Mouse (Mus musculus) layer of hippocampus, adult 9-10 months (tissue): ENCODE measurements around the gene 1700001O22Rik.
A peak's percentile ranks its signal among the peaks of the same experiment; 100 is the strongest.

ENCODE experiments used
- DNase-seq: peaks from one replicate; pipeline ENCODE4 v3.0.0; 2022; ENCODE audit warnings: low spot score

Gene 1700001O22Rik

GRCm38 (mm10) chr2:30778235-30778634 lies 25.2 kb downstream of the 1700001O22Rik start:
- DNase-seq, result no peak

- no peak for DNase-seq
Observed at GRCm38 (mm10) chr2:30777266-30777665, 26.2 kb downstream of the 1700001O22Rik start.

GRCm38 (mm10) chr2:30775955-30776354 lies 27.5 kb downstream of the 1700001O22Rik start:
- DNase-seq, result no peak

GRCm38 (mm10) chr2:30773313-30774005 lies 30.0 kb downstream of the 1700001O22Rik start:
- DNase-seq, result no peak

- DNase-seq, result no peak
Observed at GRCm38 (mm10) chr2:30772581-30773312, 30.7 kb downstream of the 1700001O22Rik start.

GRCm38 (mm10) chr2:30771806-30772460 lies 31.5 kb downstream of the 1700001O22Rik start:
- DNase-seq, result peak; percentile 70

- DNase-seq, result no peak
Observed at GRCm38 (mm10) chr2:30771368-30771805, 32.1 kb downstream of the 1700001O22Rik start.

- DNase-seq, result no peak
Observed at GRCm38 (mm10) chr2:30769187-30769586, 34.3 kb downstream of the 1700001O22Rik start.

- DNase-seq, result no peak
Observed at GRCm38 (mm10) chr2:30768529-30768928, 34.9 kb downstream of the 1700001O22Rik start.

GRCm38 (mm10) chr2:30767626-30768240 lies 35.7 kb downstream of the 1700001O22Rik start:
- peak; percentile 30 for DNase-seq

- no peak for DNase-seq
Observed at GRCm38 (mm10) chr2:30766446-30766845, 37.0 kb downstream of the 1700001O22Rik start.

- no peak for DNase-seq
Observed at GRCm38 (mm10) chr2:30760706-30761105, 42.8 kb downstream of the 1700001O22Rik start.

- no peak for DNase-seq
Observed at GRCm38 (mm10) chr2:30759858-30760547, 43.5 kb downstream of the 1700001O22Rik start.

- DNase-seq, result no peak
Observed at GRCm38 (mm10) chr2:30759442-30759841, 44.0 kb downstream of the 1700001O22Rik start.

GRCm38 (mm10) chr2:30759088-30759374 lies 44.4 kb downstream of the 1700001O22Rik start:
- no peak for DNase-seq

- DNase-seq, result no peak
Observed at GRCm38 (mm10) chr2:30758341-30759087, 44.9 kb downstream of the 1700001O22Rik start.

- no peak for DNase-seq
Observed at GRCm38 (mm10) chr2:30756962-30757715, 46.3 kb downstream of the 1700001O22Rik start.

GRCm38 (mm10) chr2:30755985-30756765 lies 47.3 kb downstream of the 1700001O22Rik start:
- no peak for DNase-seq

- no peak for DNase-seq
Observed at GRCm38 (mm10) chr2:30754831-30755230, 48.6 kb downstream of the 1700001O22Rik start.

GRCm38 (mm10) chr2:30753219-30753618 lies 50.2 kb downstream of the 1700001O22Rik start:
- DNase-seq, result no peak
